Mouse (Mus musculus) erythroblast, embryonic 14.5 days (primary cell): ENCODE measurements around the gene Syce1.

Experiments used
- GATA1 ChIP-seq: IDR thresholded peaks from 2 replicates; pipeline ENCODE4 v1.6.1; 2012; ENCODE audit warnings: low read length, inconsistent platforms, mixed read lengths
- TAL1 ChIP-seq: IDR thresholded peaks from 3 replicates; pipeline ENCODE4 v1.6.1; 2012; ENCODE audit warnings: low read length, inconsistent platforms, mixed read lengths

DNA sequence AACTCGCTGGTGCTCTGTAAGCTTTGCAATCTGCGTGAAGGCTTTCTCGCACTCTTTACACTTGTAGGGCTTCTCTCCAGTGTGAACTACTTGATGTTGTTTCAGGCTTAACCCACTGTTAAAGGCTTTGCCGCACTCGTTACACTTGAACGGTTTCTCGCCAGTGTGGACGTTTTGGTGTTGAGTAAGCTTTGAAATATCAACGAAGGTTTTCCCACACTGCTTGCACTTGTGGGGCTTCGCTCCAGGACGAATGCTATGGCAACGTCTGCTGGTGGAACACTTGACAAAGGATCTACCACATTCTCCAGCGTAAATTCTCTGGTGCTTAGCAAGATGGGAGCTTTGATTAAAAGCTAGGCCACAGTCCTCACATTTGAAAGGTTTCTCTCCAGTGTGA, 24.1 kb upstream of the Syce1 start:
- no peak for TF ChIP-seq GATA1
- TF ChIP-seq TAL1 = no peak
